Mouse (Mus musculus) layer of hippocampus, postnatal 10 days (tissue): Measurements from ENCODE around the gene Bicdl1. TPM values are rescaled to one million over a fixed set of nuclear protein-coding genes. Genes with fewer than 3 reads are reported as not detected.
A peak's percentile ranks its signal among the peaks of the same experiment; 100 is the strongest.
"Not testable (repeated sequence)": the region's sequence is repeated elsewhere in the genome, so short reads cannot be mapped to it uniquely, and the experiment has no call there.

ENCODE experiments used
- DNase-seq, 2 experiments: peaks; one replicate each; pipeline ENCODE4 v3.0.0; 2021; ENCODE audit warnings: low spot score in 2 of 2
- long read RNA-seq: library from polyadenylated mRNA; stranded (forward); transcript quantifications from one replicate; pipeline ENCODE4 v2.0.0, GENCODE M21; 2023
- total RNA-seq, 2 experiments: library from RNA; stranded (reverse); gene quantifications; 2 replicates each; pipeline ENCODE4 v1.2.3; 2021

Bicdl1 gene
- 10 to 100 TPM; 92.7 to 96.1 TPM for total RNA-seq
- long read RNA-seq, transcript Bicdl1-210 (1 exons, 1,620 nt), result major isoform, 7 of 17 reads
- long read RNA-seq, partial matches to known transcripts, result 0 of 17 reads
- long read RNA-seq, other reads (novel, unspliced or antisense), result 7 of 17 reads

GRCm38 (mm10) chr5:115731001-115731731 is at the start of gene Bicdl1:
Gene Bicdl1 (minus strand): TSS chr5:115731621.
- DNase-seq, result peak; percentile 78 to 85

GRCm38 (mm10) chr5:115776911-115777310 is 45.5 kb upstream of the Bicdl1 start:
- no peak for DNase-seq

GRCm38 (mm10) chr5:115775350-115775749 is 43.9 kb upstream of the Bicdl1 start:
- DNase-seq, result no peak

- DNase-seq, result no peak
Observed at GRCm38 (mm10) chr5:115770048-115770447, 38.6 kb upstream of the Bicdl1 start.

- DNase-seq, result no peak
Observed at GRCm38 (mm10) chr5:115769116-115769515, 37.7 kb upstream of the Bicdl1 start.

- DNase-seq, result no peak
Observed at GRCm38 (mm10) chr5:115766821-115767220, 35.4 kb upstream of the Bicdl1 start.

GRCm38 (mm10) chr5:115763981-115764380 is 32.6 kb upstream of the Bicdl1 start:
- DNase-seq, result no peak

- no peak for DNase-seq
Observed at GRCm38 (mm10) chr5:115760903-115761302, 29.5 kb upstream of the Bicdl1 start.

- no peak for DNase-seq
Observed at GRCm38 (mm10) chr5:115758431-115759180, 27.2 kb upstream of the Bicdl1 start.

- DNase-seq, result no peak
Observed at GRCm38 (mm10) chr5:115757516-115757915, 26.1 kb upstream of the Bicdl1 start.

- DNase-seq, result no peak
Observed at GRCm38 (mm10) chr5:115755501-115755900, 24.1 kb upstream of the Bicdl1 start.

GRCm38 (mm10) chr5:115754831-115755230 is 23.4 kb upstream of the Bicdl1 start:
- no peak for DNase-seq

GRCm38 (mm10) chr5:115752883-115753282 is 21.5 kb upstream of the Bicdl1 start:
- DNase-seq, result no peak

GRCm38 (mm10) chr5:115751916-115752315 is 20.5 kb upstream of the Bicdl1 start:
- not testable (repeated sequence) for DNase-seq

- DNase-seq, result no peak
Observed at GRCm38 (mm10) chr5:115748316-115748715, 16.9 kb upstream of the Bicdl1 start.

- no peak for DNase-seq
Observed at GRCm38 (mm10) chr5:115745319-115745718, 13.9 kb upstream of the Bicdl1 start.

GRCm38 (mm10) chr5:115738032-115738431 is 6.6 kb upstream of the Bicdl1 start:
- DNase-seq, result no peak

GRCm38 (mm10) chr5:115734570-115734969 is 3.1 kb upstream of the Bicdl1 start:
- DNase-seq, result no peak

- no peak for DNase-seq
Observed at GRCm38 (mm10) chr5:115732849-115733216, 1.4 kb upstream of the Bicdl1 start.

GRCm38 (mm10) chr5:115732176-115732848 is 891 bp upstream of the Bicdl1 start:
- peak; percentile 86 to 91 for DNase-seq

GRCm38 (mm10) chr5:115731732-115732175 is 333 bp upstream of the Bicdl1 start:
- peak; percentile 31 to 58 for DNase-seq

- no peak for DNase-seq
Observed at GRCm38 (mm10) chr5:115730314-115730713, 1.1 kb downstream of the Bicdl1 start.
